Mouse (Mus musculus) lung, adult 2 months (tissue): ENCODE measurements around the gene Hs6st2.

ENCODE experiments used
- CTCF ChIP-seq: fragments of 200-500 bp; IDR thresholded peaks from 2 replicates; pipeline ENCODE4 v1.5.1; 2011; ENCODE audit warnings: mild to moderate bottlenecking, low read length, control low read depth; ENCODE audit not compliant: insufficient read depth
- POLR2A ChIP-seq: fragments of 200-500 bp; IDR thresholded peaks from 2 replicates; pipeline ENCODE4 v1.6.1; 2011; ENCODE audit warnings: low read depth, mild to moderate bottlenecking, control low read depth, low read length, borderline replicate concordance; ENCODE audit errors: extremely low read depth

GRCm38 (mm10) chrX:51680428-51681169, 1.1 kb downstream of the Hs6st2 start:
- no peak for TF ChIP-seq CTCF
- TF ChIP-seq POLR2A = no peak
